Mouse (Mus musculus) lung, postnatal 10 days (tissue): ENCODE measurements around the gene Rpap2.

Source experiments
- DNase-seq: peaks from one replicate; pipeline ENCODE4 v3.0.0; 2021

The Rpap2 gene

GRCm38 (mm10) chr5:107597301-107598077 is at the start of gene Rpap2, which contains the start of gene Glmn:
Gene Rpap2 (plus strand): TSS chr5:107597373.
Gene Glmn (minus strand): TSS chr5:107597888.
- peak; percentile 83 for DNase-seq

- DNase-seq = no peak
Measured at GRCm38 (mm10) chr5:107547955-107548354, 49.2 kb upstream of the Rpap2 start.

GRCm38 (mm10) chr5:107548444-107548843 is 48.7 kb upstream of the Rpap2 start:
- no peak for DNase-seq

- no peak for DNase-seq
Measured at GRCm38 (mm10) chr5:107554336-107554735, 42.8 kb upstream of the Rpap2 start.

GRCm38 (mm10) chr5:107556969-107557368 is 40.2 kb upstream of the Rpap2 start:
- no peak for DNase-seq

- no peak for DNase-seq
Measured at GRCm38 (mm10) chr5:107569148-107569547, 28.0 kb upstream of the Rpap2 start.

GRCm38 (mm10) chr5:107598380-107598779 is 1.2 kb downstream of the Rpap2 start:
- DNase-seq = no peak

- DNase-seq = peak; percentile 74
Measured at GRCm38 (mm10) chr5:107611224-107611623, 14.1 kb downstream of the Rpap2 start.

- no peak for DNase-seq
Measured at GRCm38 (mm10) chr5:107617986-107618385, 20.8 kb downstream of the Rpap2 start.

- no peak for DNase-seq
Measured at GRCm38 (mm10) chr5:107621327-107621726, 24.2 kb downstream of the Rpap2 start.

GRCm38 (mm10) chr5:107633651-107634050 is 36.5 kb downstream of the Rpap2 start:
- no peak for DNase-seq

GRCm38 (mm10) chr5:107637106-107637505 is 39.9 kb downstream of the Rpap2 start:
- DNase-seq = no peak

- peak; percentile 4 for DNase-seq
Measured at GRCm38 (mm10) chr5:107638366-107638765, 41.2 kb downstream of the Rpap2 start.

GRCm38 (mm10) chr5:107644595-107644994 is 47.4 kb downstream of the Rpap2 start:
- DNase-seq = no peak

- no peak for DNase-seq
Measured at GRCm38 (mm10) chr5:107645935-107646334, 48.8 kb downstream of the Rpap2 start.

GRCm38 (mm10) chr5:107647580-107647979 is 50.4 kb downstream of the Rpap2 start:
- no peak for DNase-seq

GRCm38 (mm10) chr5:107648552-107649125 is 51.5 kb downstream of the Rpap2 start:
- no peak for DNase-seq

GRCm38 (mm10) chr5:107649680-107650079 is 52.5 kb downstream of the Rpap2 start:
- DNase-seq = no peak

- no peak for DNase-seq
Measured at GRCm38 (mm10) chr5:107650427-107650826, 53.3 kb downstream of the Rpap2 start.

- DNase-seq = no peak
Measured at GRCm38 (mm10) chr5:107652055-107652660, 55.0 kb downstream of the Rpap2 start.

GRCm38 (mm10) chr5:107678392-107678791 is 81.2 kb downstream of the Rpap2 start:
- no peak for DNase-seq

GRCm38 (mm10) chr5:107681300-107681699 is 84.1 kb downstream of the Rpap2 start:
- DNase-seq = no peak

GRCm38 (mm10) chr5:107684380-107684779 is 87.2 kb downstream of the Rpap2 start:
- DNase-seq = no peak

- no peak for DNase-seq
Measured at GRCm38 (mm10) chr5:107687161-107687560, 90.0 kb downstream of the Rpap2 start.
